Mouse (Mus musculus) kidney, postnatal 14 days (tissue): ENCODE measurements around the gene Arap1.

Experiments used
- DNase-seq: peaks from one replicate; pipeline ENCODE4 v3.0.0; 2022; ENCODE audit warnings: mixed read lengths

Gene Arap1

DNA sequence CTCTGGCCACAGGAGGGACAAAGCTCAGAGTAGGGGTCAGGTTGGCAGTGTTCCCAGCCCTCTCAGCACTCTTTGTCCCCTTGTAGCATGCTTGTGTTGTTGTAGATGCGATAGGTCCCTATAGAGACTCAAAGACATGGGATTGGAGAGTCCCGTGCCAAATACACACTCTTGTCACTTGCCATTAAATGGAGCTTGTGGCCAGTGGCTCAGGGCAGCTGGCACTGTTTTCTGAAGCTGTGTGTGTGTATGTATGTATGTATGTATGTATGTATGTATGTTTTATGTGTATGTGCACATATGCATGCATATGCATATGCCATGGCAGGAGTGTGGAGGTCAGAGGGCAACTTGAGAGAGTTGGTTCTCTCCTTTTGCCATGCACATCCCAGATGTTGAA lies 20.1 kb upstream of the Arap1 start:
- no peak for DNase-seq

DNA sequence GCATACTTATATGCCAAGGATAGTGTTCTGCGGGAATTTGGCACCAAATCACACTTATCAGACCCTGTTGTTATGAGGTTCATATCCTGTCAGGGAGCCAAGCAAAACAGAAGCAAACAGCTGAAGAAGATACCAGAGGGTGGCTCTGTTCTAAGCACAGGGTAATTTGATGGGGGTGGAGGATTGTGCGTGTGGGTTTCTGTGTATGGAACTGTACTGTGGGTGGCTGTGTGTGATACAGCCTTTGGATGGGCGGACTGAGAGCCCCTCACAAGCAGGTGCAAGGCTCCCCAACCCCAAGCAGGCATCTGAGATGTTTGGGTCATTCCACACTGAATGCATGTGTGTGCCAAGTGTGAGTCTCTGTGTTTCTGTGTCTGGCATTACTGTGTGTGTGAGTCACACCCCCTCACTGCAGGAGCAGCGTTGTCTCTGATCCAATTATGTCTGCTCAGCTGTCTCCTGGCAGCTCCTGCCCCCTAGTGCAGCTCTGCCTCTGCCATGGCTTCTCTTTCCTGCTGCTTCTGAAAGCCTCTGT lies 19.2 kb upstream of the Arap1 start:
- no peak for DNase-seq

DNA sequence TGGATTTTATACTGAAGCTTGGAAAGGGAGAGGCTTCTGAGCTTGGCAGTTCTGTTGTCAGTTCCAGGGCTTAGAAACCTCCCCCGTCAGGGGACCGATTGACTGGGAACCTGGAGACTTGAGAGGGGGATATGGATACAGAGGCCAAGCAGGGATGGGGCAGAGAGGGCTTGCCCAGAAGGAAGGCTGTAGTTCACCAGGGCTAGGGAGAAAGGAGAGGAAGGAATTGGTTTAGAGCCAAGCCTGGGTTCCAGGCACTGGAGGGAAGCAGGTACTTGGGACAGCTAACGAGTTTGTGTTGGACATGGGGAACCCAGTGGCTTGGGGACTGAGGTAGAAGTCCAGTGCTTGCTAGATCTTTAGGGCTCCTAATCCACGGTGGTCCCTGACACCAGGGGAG lies 18.3 kb upstream of the Arap1 start:
- no peak for DNase-seq

DNA sequence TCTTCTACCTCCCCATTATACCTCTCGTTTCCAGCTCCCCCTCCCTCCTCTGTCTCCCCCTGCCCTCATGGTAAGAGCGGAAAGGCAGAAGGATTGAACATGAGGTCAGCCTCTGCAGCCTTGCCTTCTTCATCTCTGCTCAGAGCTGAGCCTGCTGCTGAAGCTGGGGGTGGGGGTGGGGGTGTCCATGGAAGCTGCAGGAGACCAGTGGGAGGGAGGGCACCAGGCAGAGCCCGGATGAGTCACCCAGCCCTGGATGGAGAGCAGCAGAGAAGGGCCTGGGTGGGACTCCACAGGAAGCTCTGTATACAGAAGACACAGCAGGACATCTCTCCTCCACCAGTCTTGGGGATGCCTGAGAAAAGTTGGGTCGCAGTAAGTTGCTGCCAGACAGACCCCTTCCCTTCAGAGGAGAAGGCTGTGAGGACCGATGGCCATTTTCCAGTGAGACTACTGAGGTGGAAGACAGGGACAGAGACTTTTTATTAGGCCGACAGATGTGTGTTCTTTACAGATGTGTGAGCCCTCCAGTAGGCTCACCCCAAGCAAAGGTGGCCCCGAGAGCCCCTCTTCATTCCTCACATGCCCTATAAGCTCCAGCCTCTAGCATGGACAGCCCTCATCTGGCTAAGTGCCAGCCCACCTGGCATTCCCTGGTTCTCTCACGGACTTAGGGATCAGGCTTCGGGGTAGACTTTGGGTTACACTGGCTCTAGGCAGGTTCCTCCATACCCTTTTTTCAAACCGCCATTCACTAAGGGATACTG lies 17.6 kb upstream of the Arap1 start:
- no peak for DNase-seq

DNA sequence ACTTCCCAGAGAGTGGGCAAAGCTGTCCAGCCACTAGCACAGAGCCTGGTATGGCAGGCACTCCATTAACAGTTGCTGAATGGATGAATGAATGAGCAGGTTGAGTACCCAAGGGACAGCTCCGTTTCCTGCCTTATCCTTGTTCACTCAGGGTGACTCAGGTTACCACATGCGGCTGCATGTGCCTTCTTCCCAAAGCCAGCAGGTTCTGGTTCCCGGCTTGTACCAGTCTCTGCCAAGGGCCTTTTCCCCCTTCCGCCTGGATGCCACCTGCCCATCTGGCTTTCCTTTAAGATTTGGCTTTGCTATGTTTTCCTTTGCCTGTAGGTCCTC lies 17.1 kb upstream of the Arap1 start:
- no peak for DNase-seq

DNA sequence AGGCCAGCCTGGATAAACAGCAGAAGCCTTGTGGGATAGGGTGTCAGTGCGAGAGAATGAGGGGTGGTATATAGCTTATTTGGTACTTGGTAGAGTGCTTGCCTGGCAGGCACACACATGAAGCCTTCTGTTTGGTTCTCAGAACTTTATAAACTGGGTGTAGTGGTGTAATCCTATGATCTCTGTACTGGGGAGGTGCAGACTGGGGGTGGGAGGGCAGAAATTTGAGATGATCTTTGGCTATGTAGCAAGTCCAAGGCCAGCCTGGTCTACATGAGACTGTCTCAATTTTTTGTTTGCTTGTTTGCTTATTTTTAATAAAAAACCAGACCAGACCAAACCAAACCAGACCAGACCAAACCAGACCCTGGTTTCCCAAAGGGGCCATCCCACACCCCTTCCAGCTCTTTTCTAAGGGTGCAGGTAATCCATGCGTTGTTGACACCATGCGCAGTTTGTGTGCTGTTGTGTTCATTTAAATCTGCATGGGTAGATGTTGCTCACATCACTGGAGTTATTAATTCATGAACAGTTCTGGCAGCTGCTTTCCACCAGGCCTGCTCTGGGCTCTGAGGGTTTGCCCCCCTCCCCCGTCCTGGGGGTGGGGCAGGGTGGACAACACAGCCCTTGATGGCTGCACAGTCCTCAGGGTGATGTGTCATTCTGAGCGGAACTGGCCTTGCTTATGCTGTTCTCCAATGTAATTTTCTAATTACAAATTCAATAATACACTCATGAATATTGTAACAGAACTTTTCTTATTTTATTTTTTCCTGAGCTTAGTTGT lies 15.6 kb upstream of the Arap1 start:
- no peak for DNase-seq

DNA sequence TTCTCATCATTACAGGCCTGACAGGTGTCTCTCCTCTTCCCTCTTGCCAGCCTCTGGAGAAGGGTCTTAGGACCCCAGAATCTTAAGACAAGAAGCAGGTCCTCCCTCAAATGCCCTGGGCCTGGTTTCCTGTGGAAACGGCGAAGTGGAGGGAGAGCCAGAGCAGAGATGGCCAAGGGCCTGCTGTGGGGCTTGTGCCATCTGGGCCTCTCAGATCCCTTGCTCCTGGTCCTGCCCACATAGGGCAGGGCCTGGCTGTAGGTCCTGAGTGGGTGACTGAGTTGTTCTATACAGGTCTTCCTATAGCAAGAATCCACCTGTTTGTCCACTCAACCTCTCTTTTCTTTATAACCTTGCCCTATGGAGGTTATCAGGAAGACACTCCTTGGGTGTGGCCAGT lies 12.6 kb upstream of the Arap1 start:
- no peak for DNase-seq

DNA sequence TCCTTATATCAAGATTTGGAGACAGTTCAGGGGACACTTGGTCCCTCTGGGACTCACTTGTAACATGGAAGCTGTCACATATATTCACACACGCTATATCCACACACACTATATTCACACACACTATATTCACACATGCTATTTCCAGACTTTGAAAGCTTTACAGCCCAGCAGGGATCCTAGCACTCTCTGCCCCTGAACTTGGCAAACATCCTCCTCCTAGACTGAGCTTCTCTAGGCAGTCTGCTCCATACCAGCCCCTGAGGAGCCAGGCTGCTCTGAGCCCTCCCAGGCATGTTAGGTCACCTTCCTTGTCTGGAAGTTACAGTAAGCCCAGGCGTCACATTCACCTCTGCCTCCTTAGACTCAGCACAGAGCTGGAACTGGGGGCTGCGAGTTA lies 11.2 kb upstream of the Arap1 start:
- DNase-seq, result no peak

DNA sequence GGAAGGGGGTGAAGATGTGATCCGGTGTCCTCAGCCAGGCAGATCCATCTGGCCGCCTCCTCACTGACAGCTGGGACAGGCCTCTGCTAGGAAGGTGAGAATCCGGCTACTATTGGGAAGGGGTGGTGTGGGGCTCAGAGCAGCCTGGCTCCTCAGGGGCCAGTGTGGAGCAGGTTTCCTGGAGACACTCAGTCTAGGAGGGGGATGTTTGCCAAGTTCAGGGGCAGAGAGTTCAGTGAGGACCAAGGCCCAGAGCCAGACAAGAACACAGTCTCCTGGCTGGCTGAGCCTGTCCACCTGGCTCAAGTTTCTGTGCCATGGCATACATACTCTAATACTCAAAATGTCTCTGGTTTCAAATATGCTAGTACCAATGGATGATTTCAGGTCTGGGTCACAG lies 10.5 kb upstream of the Arap1 start:
- DNase-seq, result no peak

DNA sequence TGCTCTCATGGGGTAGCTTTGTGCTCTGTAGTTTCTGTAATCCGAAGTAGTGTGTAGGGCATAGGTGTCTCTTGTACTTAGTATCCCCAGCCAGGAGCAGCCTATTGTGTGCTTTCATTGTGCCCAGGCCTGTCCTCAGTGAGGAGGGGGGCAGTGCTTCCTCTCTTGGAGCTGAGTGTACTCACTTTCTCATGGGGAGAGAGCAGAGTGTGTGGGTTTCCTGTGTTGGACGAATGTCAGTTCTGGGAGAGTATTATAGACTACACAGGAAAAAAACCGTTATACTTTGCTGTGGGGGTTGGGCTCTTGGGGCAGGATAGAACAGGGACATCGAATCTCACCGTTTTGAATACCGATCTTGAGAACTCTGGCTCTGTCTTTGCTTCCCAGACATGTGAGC lies 6.5 kb upstream of the Arap1 start:
- DNase-seq, result no peak

DNA sequence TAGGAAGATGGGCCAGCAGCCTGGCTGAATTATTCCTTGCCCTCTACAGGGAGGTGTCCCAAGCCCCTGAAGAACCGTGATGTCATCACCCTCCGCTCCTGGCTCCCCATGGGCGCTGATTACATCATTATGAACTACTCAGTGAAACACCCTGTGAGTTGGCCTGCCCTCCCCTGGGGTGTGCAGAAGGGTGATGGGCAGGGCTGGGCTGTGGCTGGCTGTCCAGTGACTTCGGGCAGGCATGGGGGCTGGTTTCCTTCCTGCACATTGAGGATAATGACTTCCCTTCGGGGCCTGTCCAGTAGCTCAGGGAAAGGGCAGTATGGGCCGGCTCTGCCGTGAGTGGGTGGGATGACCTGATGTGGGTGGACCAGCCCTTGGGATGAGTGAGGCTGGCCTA lies 4.7 kb upstream of the Arap1 start:
- DNase-seq, result no peak

DNA sequence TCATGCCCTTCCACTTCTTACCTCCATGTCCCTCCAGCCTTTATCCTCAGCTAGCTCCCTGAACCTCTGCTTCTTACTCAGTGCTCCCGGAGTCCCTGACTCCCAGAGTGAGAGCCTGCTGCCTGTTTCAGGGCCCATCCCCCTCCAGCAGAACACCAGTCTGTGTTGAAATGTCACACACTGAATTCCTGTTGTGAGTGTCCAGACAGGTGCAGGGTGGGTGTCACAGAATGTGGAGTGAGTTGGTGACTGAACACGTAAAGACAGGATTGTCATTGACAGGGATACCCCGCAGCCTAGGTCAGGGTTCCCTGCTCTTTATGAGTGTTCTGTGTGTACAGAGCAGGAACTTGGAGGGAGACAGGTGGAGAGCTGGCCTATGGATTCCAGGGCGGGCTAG lies 3.0 kb upstream of the Arap1 start:
- no peak for DNase-seq

DNA sequence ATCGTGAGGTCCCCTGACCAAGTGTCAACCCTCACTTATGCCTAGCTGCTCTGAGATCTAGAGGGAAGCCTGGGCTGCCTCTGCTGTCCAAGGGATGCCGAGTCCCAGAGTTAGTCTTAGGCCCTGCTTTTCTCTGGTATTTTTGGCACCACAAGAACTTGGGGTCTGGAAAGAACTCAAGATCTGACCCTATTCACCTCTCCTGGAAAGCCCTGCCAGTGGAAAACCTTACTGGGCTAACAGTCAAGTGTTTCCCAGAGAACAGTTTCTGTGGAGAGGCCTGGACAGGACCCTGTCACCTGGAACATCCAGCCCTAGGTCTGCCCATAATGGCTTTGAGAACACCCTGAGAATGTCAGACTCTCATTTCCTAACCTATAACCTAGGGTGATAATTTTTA lies 876 bp upstream of the Arap1 start:
- no peak for DNase-seq

DNA sequence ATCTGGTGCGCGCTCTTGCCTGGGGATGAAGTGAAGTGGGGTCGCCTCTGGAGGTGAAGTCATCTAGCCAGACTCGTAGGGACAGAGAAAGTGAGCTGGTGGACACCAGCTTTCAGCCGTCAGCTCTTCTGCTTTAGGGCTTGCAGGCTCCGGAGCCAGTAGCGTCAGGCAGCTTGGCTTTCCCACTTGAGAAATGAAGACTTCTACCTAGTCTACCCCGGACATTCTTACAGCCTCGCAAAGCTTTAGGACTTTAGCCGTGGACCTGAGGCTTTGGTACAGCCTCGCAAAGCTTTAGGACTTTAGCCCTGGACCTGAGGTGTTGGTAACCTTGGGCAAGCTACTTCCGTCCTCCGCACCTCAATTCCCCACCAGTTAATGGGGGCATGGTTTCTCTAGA lies 445 bp downstream of the Arap1 start:
- DNase-seq, result peak; percentile 41

DNA sequence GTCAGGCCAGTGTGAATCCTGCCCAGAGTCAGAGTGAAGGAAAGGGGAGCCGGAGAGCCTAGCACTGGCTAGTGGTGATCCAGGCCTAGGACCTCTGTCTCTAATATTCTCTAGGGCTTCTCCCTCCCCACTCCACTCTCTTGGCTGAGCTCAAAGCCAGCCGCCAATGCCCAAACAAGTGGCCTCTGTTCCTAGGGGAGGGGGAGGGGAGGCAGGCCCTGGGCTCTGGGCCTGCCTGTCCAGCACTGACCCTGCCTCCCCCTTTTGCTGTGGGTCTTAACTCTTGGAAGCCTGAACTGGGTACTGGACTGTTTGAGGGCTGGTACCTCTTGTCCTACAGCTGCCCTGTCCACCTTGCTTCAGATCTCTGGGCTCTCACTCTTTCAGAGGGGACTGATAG lies 2.0 kb downstream of the Arap1 start:
- no peak for DNase-seq

DNA sequence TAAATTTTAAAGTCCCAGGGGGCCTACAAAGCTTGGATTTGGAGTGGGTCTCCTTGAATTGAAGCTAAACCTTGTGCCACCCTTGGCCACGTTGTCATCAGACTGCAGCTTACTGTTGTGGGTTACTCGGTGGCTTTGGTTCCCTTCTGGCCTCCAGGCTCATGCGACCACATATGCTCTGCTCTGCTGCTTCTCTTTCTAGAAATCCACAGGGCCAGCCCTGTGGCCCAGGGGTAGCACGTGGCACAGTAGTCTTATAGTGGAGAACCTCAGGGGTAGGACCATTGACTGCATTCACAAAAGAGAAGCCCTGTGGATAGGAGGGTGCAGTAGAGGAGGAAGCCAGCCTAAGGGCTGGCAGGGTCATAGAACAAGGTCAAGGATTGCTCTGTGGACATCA lies 4.5 kb downstream of the Arap1 start:
- DNase-seq, result no peak

DNA sequence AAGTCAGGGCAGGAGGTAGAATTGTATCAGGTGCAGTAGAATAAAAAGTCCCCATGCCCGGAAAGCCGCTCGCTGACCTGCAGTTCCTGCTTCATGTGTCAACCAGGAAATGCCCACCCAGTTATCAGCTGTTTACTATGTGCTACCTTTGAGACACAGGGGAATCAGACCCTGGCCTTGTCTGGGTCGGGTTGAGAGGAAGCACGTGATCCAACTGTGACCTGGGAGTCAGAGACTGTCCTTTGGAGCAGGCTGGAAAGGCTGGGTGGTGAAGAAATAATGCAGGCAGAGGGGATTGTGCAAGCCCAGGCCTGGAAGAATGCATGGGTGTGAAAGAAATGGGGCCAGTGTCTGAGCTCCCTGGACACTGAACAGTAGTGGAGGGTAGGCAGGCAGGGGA lies 6.6 kb downstream of the Arap1 start:
- peak; percentile 45 for DNase-seq

DNA sequence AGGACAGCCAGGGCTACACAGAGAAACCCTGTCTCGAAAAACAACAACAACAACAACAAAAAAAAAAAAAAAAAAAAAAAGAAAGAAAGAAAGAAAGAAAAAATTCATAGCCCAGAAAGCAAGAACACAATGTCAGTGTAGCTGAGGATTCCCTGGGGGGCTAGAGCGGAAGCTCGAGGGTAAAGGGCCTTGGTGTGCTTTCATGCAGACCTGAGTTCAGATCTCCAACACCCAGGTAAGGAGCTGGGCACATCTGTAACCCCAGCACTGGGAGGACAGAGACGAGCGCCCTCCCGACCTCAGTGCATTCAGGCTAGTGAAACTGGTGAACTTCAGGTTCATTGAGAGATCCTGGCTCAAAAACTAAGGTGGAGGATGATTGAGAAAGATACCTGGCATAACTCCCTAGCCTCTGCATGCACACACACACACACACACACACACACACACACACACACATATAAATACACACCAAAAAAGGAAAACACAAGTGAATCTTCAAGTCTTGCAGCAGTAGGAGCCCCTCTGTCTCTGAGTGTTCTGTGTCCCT lies 7.8 kb downstream of the Arap1 start:
- no peak for DNase-seq

DNA sequence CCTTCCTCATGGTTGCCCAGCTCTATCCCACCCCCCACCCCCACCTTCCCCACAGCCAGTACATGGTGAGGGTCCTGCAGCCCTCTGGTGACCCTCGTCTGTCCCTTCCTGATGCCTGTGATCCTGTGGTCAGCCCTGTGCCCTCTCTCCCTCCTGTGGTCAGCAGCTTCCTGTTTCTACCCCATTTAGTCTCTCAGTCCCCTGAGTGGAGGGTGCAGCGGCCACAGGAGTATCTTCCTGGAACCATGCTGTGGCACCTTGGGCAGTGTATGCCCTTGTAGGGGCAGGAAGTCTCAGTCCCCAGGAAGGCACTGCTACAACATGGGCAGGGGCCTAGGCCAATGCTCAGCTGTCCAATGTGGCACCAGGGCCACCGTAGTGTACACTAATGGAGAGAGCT lies 9.0 kb downstream of the Arap1 start:
- DNase-seq, result no peak

DNA sequence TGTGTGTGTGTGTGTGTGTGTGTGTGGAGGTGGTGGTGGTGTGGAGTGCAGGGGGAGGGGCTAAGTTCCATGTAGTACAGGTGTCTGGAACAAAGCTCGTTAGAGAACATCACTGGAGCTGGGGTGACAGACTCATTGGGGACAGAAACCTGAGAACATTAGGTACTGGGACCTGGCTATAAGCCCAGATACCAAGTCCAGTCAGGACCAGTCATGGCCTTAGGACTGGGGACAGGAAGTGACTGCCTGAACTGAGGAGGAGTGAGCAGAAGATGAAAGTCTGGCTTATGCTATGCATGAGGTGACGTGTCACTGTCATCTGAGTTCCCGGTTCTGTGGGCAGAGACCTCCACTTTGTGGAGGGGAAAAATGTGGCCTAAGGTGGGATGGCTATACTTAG lies 12.5 kb downstream of the Arap1 start:
- DNase-seq, result peak; percentile 54

DNA sequence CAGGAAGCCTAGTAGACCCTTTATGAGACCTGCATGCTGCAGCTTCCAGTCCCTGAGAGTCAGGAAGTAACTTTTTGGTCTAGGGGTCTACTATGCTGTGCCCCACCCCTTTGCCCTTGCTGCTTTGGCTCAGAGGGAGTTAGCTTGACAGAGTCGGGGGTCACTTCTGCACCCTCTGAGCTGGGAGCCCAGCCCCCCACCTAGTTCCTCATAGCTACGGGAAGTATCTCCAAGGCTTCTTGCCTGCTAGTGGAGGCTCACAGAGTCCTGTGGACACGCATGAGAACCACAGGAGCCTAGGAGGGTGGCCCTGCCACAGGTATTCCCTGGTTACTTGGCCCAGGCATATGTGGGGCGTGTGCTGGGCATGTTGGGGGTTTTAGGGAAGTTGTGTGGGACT lies 13.2 kb downstream of the Arap1 start:
- no peak for DNase-seq

DNA sequence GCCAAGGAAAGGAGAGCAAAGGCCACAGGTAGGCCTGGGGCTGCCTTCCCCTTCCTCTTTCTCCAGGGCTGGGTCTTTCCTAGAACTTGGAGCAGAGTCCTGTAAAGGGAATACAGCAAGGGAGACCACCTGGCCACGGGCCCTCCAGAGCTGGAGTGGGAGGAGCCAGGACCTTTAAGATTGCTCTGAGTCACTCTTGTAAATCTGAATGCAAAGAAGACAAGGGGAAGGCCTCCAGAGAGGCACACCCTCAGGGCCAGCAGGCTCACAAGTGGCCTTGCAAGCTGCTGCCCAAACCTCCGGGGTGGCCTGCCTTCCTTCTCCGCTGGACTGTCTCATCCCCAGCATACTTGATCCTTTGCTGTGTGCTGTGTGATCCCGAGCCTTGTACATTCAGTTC lies 13.9 kb downstream of the Arap1 start:
- DNase-seq, result no peak

DNA sequence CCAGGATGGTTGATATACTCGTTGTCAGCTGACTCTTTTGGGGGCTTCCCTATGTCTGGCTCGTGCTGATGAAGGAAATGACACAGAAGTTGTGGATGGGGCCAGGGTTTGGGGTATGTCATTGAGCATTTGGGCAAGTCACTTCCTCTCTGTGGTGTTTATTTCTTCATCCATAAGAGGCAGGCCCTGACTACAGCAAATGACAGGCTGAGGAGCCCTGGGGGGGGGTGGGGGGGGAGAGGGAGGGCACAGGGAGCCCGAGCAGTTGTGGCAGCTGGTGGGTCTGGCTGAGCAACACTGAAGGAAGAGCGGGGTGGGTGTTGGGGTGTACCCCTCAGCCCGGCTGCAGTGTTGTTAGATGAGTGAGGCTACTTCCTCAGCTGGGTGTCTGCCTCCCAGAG lies 14.9 kb downstream of the Arap1 start:
- DNase-seq, result no peak

DNA sequence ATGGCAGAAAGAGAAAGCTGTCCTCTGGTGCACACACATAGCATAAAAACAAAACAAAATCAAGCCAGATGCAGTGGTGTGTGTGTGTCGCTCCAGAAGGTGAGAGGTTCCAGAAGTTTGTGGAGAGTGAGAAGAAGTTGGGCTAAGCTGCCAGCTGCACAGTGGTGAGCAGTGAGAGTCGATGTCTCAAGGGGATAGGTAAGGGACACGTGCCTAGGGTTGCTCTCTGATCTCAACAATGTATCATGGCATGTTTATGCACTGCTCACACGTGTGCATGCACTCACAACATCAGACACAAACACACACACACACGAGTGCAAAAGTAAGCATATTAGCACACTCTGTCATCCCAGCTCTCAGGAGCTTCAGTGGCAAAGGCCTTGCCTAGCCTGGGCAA lies 16.0 kb downstream of the Arap1 start:
- no peak for DNase-seq
